9 mouse cellular contexts compared by ENCODE assay signal in the genomic region with DNA sequence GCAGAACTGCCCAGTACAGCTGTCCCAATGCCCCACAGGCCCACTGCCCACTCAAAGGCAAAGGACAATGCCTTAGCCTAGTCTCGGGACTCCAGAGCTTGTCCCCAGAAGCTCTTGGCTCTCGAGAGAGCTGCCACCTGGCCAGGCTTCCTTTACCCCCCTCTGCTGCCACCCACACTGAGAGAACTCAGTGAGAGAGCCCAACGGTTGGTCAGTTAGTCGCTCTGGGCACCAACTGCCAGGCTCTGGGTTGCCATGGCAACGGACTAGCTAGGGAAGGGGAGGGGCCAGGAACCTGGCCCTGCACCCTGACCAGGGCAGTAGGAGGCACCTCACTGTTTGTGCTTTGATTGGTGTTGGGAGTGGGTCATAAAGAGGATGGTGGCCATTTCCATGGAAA. TPM values are rescaled to one million over a fixed set of nuclear protein-coding genes. Genes with fewer than 3 reads are reported as not detected.
A peak's percentile ranks its signal among the peaks of the same experiment; 100 is the strongest.
DNase-seq lines count a peak whose midpoint lies in the region; ATAC-seq and TF ChIP-seq lines count a peak whose summit lies in the region.
"Had no signal": no experiment of that assay in that cellular context is flagged by ENCODE, and none has a peak within 500 bp of the region (broad histone marks: within the 10 kb centered on the region; RNA-seq: fewer than 3 reads in every experiment).

No protein-coding gene starts in this region.

- H3K27ac ChIP-seq in forebrain, embryonic 13.5 days, result no peak overlapping the region
- no peak overlapping the region for H3K27ac ChIP-seq in forebrain, embryonic 15.5 days (replicated peaks)
- peak overlapping the region; percentile 50 for H3K27ac ChIP-seq in left cerebral cortex, adult 2 months

- 16% methylated on average over 5 of the region's 5 CpGs for WGBS in forebrain, embryonic 13.5 days
- 27% methylated on average over 5 of the region's 5 CpGs for WGBS in forebrain, embryonic 15.5 days

- ATAC-seq in forebrain, embryonic 13.5 days, result peak; percentile 20; the same call in 1 of the 2 replicates
- no peak for ATAC-seq in forebrain, embryonic 15.5 days (replicated peaks)

- TF ChIP-seq CTCF in left cerebral cortex, adult 2 months (IDR thresholded peaks at IDR 0.05), result no peak

- DNase-seq in right cerebral cortex, adult 18-20 months, result peak; percentile 73
- DNase-seq in right cerebral cortex, postnatal 36 days (ENCODE audit: low spot score in 2 of 2), result no peak
- DNase-seq in left cerebral cortex, adult 2 months (ENCODE audit: extremely low spot score in 1 of 2, low spot score in 2 of 2), result peak; percentile 48 to 57
- peak; percentile 40 for DNase-seq in retina, adult 2 months (ENCODE audit: low read depth, low spot score)
- DNase-seq in heart, postnatal 10 days, result no peak
- no peak for DNase-seq in urinary bladder, postnatal 14 days (ENCODE audit: low spot score)

- intact Hi-C loops in left cerebral cortex, adult 2 months (cut with DNase I), result no loop called here
- intact Hi-C loops in heart, postnatal 10 days (cut with DNase I), result no loop called here

- H3K4me3 ChIP-seq in forebrain, embryonic 13.5 days, result no peak overlapping the region
- no peak overlapping the region for H3K4me3 ChIP-seq in forebrain, embryonic 15.5 days
- H3K4me3 ChIP-seq in left cerebral cortex, adult 2 months, result no peak overlapping the region
- H3K4me3 ChIP-seq: myocyte had no signal

- H3K27me3 ChIP-seq in forebrain, embryonic 13.5 days, result peaks cover 42% of the 10 kb centered on the region
- 0 out of 2 replicates have a peak, but pooled peaks cover 4% of the 10 kb centered on the region for H3K27me3 ChIP-seq in forebrain, embryonic 15.5 days

- H3K36me3 ChIP-seq in forebrain, embryonic 13.5 days (ENCODE audit: poor library complexity, severe bottlenecking), result peaks cover 10% of the 10 kb centered on the region; the same call in 1 of the 2 replicates
- H3K36me3 ChIP-seq in forebrain, embryonic 15.5 days, result no peaks in the 10 kb centered on the region

- H3K9me3 ChIP-seq in forebrain, embryonic 13.5 days (replicated peaks), result no peaks in the 10 kb centered on the region
- no peaks in the 10 kb centered on the region for H3K9me3 ChIP-seq in forebrain, embryonic 15.5 days

- peaks cover 42% of the 10 kb centered on the region for H3K4me1 ChIP-seq in forebrain, embryonic 13.5 days
- peaks cover 37% of the 10 kb centered on the region for H3K4me1 ChIP-seq in forebrain, embryonic 15.5 days

- no peak overlapping the region for H3K9ac ChIP-seq in forebrain, embryonic 13.5 days
- H3K9ac ChIP-seq in forebrain, embryonic 15.5 days (replicated peaks), result no peak overlapping the region

- no peak overlapping the region for H3K4me2 ChIP-seq in forebrain, embryonic 13.5 days
- no peak overlapping the region for H3K4me2 ChIP-seq in forebrain, embryonic 15.5 days (replicated peaks)

RNA-seq across cellular contexts. Expression of a gene that starts 48.2 kb away (rescaled TPM):
- 1.7 and 1.8 TPM in 2 replicates for polyA plus RNA-seq in forebrain, embryonic 13.5 days (2015; fragmentation: Nextera tagmentation; extraction: Ambion mirVana)
- 6.2 and 6.8 TPM in 2 replicates for polyA plus RNA-seq in forebrain, embryonic 15.5 days (2015; fragmentation: Nextera tagmentation; extraction: Ambion mirVana)
- 100 to 1,000 TPM; 144 to 177 TPM for total RNA-seq in left cerebral cortex, adult 2 months (2021)
- total RNA-seq in heart, postnatal 10 days (2021), result 1 to 10 TPM; 1.2 TPM

Comparison
In these comparisons a context has a peak if more than half of its experiments do, and no peak if none do; other contexts are left out.
1. DNase-seq: peak in right cerebral cortex, adult 18-20 months (single experiment), left cerebral cortex, adult 2 months (2 of 2) and retina, adult 2 months (single experiment); none in right cerebral cortex, postnatal 36 days (0 of 2), heart, postnatal 10 days (0 of 2) and urinary bladder, postnatal 14 days (single experiment).
2. RNA of a gene that starts 48.2 kb away (total RNA-seq): 144 to 177 TPM in left cerebral cortex, adult 2 months; 1.2 TPM in heart, postnatal 10 days; every median in the first group is over 10 times any median in the second.